Mouse (Mus musculus): ENCODE measurements around the gene Grik2.

DNA sequence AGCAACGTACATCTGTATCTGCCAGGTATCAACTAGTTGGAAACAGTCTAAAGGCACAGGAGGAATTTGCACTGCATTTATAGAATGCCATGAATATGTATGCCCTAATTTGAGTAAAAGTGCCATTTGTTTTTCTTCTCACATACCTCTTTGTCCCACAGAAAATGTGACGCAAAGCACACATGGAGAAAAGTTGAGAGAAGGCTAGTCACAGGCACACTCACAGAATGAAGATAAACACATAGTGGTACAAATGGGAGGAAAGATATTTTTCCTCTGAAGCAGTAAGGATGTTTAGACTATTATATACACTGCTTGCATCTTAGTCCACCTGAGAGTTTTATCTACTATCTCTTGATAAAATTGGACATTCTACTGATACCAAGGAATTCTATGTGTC, 190.9 kb downstream of the Grik2 start:
- no peak for TF ChIP-seq POLR2A (IDR thresholded peaks at IDR 0.05; ENCODE audit: extremely low read depth, insufficient read depth, low read length)
- no peak for TF ChIP-seq CTCF (IDR thresholded peaks at IDR 0.05; ENCODE audit: extremely low read depth, insufficient read depth, low read length)
